Mouse (Mus musculus): ENCODE data around the gene Gpr150.

The Gpr150 gene

GRCm38 (mm10) chr13:76014511-76014910, 42.3 kb downstream of the Gpr150 start:
- no peak for DNase-seq (ENCODE audit: extremely low read depth, low read depth, low spot score)

All from fat pad, adult 2 months (tissue).